Mouse (Mus musculus) ES-Bruce4 (cell line): ENCODE results near the gene Slc9a8.

Source experiments
- CTCF ChIP-seq: IDR thresholded peaks from one replicate; pipeline ENCODE4 v1.8.1; 2011; ENCODE audit warnings: low read depth, low read length
- EP300 ChIP-seq: IDR thresholded peaks from 2 replicates; pipeline ENCODE4 v1.6.1; 2011; ENCODE audit warnings: low read depth, low read length; ENCODE audit not compliant: insufficient read depth
- POLR2A ChIP-seq: IDR thresholded peaks from one replicate; pipeline ENCODE4 v1.8.1; 2011; ENCODE audit warnings: low read length; ENCODE audit not compliant: insufficient read depth

GRCm38 (mm10) chr2:167503253-167503895, 81.9 kb downstream of the Slc9a8 start:
- TF ChIP-seq CTCF (no peak), POLR2A (no peak), EP300 (0 out of 2 replicates have a peak, but pooled peaks have one; percentile 8)
